Mouse (Mus musculus) naive thymus-derived CD4-positive, alpha-beta T cell, adult 2 months (primary cell): ENCODE results near the gene Olfr701.

Experiments
- DNase-seq: peaks from one replicate; pipeline ENCODE4 v3.0.0-alpha.2; 2011; ENCODE audit warnings: low read depth

Olfr701 gene

GRCm38 (mm10) chr7:106813829-106814228 lies at the start of gene Olfr701:
TSS of gene Olfr701 (plus strand) at chr7:106814129.
- no peak for DNase-seq

DNA sequence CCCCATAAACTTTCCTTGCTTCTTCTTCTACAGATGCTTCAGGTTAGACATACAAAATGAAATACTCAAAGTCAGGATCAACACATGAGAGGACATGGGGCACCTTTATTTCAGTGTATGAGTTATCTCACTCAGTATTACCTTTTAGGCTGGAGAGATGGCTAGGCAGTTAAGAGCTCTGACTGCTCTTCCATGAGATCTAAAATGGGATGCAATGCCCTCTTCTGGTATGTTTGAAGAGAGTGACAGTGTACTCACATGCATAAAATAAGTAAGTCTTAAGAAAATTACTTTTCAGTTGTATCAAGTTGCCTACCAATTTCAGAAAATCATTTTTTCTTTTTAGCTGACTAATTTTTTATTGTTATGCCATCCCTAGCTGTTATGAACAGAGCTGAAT lies 25.6 kb upstream of the Olfr701 start:
- peak; percentile 40 for DNase-seq

DNA sequence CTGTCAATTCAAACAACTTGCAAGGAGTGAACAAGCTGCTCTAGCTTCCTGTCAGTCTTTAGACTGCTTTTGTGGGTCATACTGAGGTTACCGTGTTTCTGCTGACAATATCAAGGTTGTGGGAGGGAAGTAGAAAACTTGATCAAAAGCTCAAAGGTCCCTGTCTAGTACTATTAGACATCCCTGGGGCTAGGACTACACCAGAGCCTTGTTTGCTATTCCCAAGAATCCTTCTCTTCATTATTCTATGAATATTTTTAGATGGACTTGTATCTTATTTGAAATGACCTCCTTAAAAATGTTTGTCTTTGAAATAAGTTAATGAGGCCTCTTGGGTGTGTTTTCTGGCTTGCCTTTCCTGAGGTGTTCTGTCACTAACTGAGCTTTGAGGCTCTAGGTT lies 20.8 kb upstream of the Olfr701 start, which contains the start of gene Olfr699:
Olfr699 (minus strand) TSS at position 101 of the 400 bp plus-strand sequence.
- peak; percentile 11 for DNase-seq

DNA sequence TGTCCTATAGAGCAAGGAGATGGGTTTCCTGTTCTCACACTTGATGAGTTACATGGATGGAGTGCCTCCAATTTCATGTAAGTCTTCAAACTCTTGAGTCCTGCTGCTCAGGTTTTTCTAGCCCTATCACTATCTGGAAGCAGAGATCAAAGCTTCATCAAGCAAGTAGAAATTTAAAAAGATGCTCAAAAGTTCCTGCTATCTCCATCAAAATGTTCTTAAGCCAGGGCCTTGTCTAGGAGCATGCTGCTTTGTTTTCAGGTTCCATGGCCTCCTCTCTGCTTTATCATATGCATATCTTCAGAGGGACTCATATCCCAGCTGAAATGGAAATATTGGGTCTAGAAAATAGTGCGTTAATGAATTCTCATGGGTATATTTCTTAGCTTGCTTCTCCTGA lies 5.2 kb upstream of the Olfr701 start, which contains the start of gene Olfr700:
Olfr700 (minus strand) TSS at position 101 of the 400 bp plus-strand sequence.
- DNase-seq: no peak

GRCm38 (mm10) chr7:106815775-106816174 lies 1.8 kb downstream of the Olfr701 start:
- peak; percentile 68 for DNase-seq

DNA sequence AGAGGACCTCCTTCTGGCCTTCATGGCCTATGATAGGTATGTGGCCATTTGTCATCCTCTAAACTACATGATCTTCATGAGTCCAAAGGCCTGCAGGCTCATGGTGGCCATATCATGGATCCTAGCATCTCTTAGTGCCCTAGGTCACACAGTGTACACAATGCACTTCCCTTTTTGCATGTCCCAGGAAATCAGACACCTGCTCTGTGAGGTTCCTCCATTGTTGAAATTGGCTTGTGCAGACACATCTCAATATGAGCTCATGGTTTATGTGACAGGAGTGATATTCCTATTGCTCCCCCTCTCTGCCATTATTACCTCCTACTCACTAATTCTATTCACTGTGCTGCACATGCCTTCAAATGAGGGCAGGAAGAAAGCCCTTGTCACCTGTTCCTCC lies 4.5 kb downstream of the Olfr701 start:
- no peak for DNase-seq

DNA sequence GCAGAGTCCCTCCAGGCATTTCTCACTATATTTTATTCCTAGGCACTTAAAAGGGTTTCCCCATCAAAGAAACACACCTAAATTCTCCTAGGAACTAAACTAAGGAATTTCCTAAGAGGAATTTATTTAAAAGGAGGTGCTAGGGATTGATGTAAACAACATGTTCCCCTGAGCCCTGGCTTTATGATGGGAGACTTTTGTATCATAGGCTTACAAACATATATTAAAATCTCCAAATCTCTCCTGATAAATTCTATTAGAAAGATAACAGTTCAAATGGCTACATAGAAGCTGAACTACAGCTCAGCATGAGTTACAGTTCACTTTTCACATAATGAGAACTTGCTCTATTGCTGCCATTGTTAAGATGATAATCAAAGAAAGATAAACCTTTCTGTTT lies 19.9 kb downstream of the Olfr701 start, which contains the start of gene Olfr702:
Olfr702 (minus strand) TSS at position 101 of the 400 bp plus-strand sequence.
- no peak for DNase-seq

GRCm38 (mm10) chr7:106843060-106843459 lies 29.1 kb downstream of the Olfr701 start, which contains the start of gene Olfr703:
TSS of gene Olfr703 (plus strand) at chr7:106843360.
- DNase-seq: no peak

DNA sequence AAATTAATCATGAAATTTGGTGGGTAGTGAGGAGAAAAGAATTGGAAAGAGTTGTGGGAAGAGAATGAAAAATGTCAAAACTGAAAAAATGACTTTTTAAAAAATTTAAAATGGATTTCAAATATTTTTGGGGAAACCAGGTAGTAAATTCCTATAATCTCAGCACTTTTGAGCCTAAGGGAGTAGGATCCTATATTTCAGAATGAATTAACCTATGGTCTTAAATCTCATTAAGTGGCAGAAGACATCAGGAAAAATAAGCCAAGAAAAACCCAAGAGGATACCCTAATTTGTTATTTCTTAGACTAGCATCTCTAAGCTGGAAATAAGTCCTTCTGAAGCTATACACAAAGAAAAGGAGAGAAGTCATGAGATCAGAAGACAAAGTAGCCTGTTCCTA lies 49.0 kb downstream of the Olfr701 start, which contains the start of gene Olfr704:
Olfr704 (plus strand) TSS at position 301 of the 400 bp plus-strand sequence.
- DNase-seq: no peak
